Mouse (Mus musculus) thymus, postnatal 0 days (tissue): ENCODE measurements around the gene Sfxn5. TPM values are rescaled to one million over a fixed set of nuclear protein-coding genes. Genes with fewer than 3 reads are reported as not detected.

Experiments used
- DNase-seq: peaks from one replicate; pipeline ENCODE4 v3.0.0-alpha.2; 2015; ENCODE audit warnings: low spot score
- polyA plus RNA-seq: library from polyadenylated mRNA; unstranded; fragments of >200 nt; fragmentation: Nextera tagmentation; extraction: Ambion mirVana; gene quantifications from 2 replicates; pipeline ENCODE4 v1.2.1, GENCODE M21; 2015

The Sfxn5 gene
- polyA plus RNA-seq, 1 experiment from 2014 or later: 4.4 TPM

DNA sequence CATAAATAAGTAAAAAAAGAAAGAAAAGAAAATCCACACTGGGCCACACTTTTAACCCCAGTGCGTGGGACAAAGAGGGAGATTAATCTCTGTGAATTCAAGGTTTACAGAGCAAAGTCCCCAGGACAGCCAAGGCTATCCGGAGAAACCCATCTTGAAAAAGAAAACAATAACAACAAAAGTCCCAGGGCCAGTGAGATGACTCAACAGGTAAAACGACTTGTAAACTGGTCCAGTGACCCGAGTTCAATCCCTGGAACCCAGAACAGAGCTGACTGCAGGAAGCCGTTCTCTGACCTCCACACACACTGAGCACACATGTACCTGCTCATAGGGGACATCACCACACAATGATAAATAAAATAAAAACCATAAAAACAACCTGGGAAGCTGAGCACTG, 31.2 kb upstream of the Sfxn5 start:
- no peak for DNase-seq

DNA sequence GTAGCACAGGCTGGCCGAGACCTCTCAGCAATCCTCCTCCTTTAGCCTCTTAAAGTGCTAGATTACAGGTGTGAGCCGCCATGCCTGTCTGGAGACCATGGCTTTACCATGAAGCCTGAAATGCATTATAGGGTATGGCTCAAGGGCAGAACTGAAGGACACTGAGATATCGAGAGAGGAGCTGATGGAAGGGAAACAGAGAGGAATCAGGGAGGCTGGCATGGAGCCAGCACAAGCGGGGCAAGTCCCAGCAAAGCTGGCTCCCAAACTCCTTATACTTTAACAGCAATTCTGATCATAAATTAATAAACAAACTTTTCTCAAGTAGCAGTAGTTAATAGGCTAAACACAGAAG, 30.7 kb upstream of the Sfxn5 start:
- DNase-seq: no peak

DNA sequence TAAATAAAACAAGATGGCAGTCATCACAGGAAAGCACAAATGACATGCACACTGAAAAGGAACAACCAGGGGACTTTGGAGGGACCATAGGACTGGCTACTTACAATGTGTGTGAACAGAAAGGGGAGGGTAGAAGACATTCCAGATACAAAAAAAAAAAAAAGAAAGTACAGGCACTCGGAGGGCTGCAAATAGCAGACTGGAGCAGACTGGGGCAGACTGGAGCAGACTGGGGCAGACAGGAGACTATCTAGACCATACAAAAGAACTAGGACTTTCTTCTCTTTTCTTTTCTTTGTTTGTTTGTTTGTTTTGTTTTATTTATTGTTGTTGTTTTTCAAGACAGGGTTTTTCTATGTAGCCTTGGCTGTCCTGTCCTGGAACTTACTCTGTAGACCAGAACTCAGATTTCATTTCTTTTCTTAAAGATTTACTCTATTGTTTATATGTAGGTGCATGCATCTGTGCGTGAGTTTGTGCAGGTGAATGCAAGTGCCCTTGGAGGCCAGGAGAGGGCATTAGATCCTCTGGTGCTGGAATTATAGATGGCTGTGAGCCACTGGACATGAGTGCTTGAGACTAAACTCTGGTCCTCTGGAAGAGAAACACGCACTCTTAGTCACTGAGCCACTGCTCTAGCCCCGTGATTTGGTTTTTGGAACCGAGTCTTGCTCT, 30.1 kb upstream of the Sfxn5 start:
- no peak for DNase-seq

DNA sequence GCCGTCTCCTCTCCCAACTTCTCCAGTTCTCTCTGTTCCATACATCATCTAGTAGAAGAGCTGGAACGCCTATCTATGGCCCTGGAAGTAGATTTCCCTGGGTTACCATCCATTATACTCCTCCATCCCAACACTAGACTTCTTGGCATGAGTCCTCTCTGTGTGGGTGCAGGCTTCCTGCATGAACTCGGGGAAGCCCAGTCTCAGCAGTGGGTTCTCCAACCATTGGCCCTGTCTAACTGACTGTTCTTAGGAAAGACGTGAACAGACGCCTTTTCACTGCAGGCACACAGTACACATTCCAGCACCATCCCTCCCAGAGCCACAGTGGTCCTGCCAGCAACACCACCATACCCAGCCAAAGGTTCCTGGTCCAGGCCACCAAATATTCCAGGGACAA, 29.4 kb upstream of the Sfxn5 start:
- DNase-seq: no peak

DNA sequence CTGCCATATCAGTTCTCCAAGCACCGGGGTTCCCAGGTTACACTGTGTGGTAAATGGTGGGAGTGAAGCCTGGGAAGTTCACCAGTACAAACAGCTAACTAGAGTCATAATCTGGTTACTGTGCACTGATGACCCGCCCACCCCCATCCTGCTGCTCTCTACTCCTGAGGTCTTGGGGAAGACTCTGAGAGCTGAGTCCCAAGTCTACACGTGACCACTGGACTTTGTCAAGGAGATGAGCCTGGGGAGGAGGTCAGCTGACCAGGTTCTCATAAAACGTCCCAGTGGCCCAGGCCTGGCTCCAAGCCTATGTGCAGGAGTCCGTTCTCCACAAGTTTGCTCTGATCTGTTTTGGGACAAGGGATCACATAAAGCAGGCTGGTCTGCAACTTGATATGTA, 27.1 kb upstream of the Sfxn5 start:
- no peak for DNase-seq

DNA sequence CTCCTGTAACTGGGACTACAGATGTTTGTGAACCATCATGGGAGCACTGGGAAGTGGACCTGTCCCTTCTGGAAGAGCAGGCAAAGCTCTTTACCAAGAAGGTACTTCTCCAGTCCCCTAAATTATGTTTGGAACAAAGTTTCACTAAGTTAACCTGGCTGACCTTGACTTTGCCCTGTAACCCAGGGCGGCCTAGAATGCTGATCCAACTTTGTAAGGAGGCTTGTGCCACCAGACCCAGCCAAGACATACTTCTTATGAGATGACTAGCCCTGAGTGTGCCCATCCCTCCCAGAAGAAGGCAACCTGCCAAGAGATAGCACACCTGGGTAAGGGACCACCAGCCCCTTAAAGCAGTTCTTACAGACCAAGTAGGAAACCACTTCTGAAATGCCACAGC, 25.7 kb upstream of the Sfxn5 start:
- no peak for DNase-seq

DNA sequence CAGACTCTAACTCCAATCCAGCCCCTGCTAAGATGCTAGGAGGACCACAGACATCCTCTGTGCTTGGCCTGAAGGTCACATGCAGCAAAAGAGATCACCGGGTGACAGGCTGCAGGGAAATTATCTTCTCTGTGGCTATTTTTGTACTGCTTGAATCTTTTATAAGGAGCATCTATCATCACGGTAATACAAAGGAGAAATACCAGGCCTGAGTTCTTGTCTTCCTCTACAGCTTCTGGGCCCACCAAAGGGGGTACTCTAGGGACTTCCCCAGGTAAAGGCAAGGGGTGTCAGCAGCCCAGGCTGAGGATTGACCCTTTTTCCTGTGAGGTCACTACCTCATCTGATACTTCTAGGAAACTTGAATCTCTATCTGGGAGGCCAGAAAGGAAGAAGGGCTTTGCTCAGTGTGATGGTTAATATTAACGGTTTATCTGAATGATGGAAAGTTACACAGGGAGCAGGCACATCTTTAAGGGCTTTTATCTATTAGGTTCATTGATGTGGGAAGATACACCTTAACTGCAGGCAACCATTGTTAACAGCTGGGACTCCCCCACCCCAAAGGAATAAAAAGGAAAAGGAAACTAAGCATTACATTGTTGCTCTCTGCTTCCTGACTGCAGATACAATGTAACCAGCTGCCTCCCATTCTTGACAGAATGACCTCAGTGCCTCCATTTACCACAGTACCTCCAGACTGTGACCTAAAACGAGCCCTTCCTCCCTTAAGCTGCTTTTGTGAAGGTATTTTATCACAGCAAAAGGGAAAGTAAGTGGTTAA, 23.7 kb upstream of the Sfxn5 start:
- no peak for DNase-seq

DNA sequence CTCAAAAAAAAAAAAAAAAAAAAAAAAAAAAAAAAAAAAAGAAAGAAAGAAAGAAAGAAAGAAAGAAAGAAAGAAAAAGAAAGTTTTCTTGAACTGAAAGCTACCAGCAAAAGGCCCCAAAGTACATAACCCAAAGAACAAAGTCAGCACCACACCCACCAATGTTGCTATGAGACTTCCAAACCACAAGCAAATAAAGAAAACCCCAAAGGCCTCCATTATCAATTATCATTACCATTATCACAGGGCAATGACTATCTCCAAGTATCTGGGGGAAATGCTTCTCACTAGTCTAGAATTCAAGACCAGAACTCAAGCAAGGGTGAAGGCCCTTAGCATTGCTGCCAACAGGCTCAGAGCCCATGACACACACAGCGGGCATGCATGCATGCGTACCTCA, 22.5 kb upstream of the Sfxn5 start:
- DNase-seq: no peak

DNA sequence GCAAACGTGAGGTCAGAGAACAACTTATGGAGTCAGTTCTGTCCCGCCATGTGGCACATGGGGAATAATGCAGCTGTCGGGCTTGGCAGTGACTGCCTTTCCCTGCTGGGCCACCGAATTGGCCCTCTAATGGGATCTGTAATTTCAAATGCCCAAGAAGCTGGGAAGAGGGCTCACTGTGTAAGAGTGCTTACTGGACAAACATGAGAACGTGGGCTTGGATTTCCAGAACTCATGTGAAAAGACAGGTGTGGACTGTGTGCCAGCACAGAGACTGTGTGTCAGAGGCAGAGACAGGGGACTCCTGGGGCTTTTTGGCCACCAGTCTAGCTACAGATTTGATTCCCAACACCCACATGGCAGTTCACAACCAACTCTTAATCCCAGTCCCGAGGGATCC, 21.5 kb upstream of the Sfxn5 start:
- DNase-seq: no peak

DNA sequence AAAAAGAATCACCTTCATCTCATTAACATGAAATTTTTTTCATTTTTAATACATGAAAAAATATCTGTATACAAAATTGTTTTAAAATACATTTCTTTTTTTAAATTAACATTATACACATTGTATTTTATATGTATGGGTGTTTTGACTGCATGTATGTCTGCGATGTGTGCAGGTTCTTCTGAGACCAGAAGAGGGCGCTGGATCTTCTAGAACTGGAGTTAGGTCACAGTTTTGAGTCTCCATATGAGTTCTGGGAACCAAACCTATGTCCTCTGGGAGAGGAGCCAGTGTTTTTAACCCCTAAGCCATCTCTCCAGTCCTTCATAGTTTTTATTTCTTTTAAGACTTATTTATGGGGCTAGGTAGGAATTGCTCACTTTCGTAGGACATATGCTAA, 20.5 kb upstream of the Sfxn5 start:
- DNase-seq: no peak

DNA sequence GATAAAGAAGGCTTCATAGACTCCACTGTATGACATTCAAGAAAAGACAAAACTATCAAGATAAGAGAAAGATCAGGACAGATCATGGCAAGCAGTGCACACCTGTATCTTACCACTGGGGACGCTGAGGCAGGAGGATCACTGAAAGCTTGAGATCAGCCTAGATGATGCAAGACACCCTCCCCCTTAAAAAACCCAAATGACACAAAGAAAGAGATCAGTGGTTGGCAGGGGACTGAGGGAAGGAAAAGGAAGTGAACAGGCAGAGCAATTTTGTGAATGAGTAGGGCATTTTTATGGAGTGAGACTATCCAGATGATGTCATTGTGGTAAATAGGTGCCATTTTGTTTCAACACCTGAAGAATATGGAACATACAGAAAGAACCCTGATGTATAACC, 16.9 kb upstream of the Sfxn5 start:
- no peak for DNase-seq

DNA sequence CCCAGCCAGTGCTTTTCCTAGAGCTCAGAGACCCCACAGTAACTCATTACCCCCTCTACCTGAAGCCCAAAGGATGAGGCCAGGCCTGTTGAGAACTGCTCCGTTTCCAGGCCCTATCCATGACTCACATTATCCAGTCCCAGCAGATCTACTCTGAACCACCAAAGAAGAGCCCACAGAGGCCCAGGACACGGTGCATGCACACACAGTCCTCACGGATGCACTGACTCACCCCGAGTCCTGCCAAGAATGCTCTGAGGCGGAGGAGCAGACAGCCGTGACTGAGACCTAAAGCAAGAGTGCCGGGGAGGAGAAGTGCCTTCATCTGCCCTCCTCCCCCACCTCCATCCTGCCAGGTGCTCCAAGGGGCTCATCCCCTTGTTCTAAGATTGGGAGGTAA, 16.0 kb upstream of the Sfxn5 start:
- DNase-seq: no peak

DNA sequence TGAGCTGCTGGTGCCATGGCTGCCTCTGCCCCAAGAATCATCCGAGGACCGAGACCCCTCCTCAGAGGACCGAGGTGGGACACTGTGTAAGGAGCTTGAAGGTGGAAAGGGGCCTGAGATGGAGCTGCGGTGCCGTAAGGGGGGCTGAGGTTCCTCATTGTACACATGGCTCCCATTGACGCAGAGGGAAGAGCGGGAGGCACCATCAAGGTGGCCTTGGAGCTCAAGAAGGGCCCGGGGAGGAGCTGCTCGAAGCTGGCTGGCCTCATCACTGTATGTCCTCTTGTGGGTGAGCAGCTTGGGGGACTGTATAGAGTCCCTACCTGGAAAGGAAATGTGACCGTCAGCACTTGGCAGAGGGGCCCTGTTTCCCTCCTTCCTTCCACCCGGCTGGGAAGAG, 14.9 kb upstream of the Sfxn5 start:
- no peak for DNase-seq

DNA sequence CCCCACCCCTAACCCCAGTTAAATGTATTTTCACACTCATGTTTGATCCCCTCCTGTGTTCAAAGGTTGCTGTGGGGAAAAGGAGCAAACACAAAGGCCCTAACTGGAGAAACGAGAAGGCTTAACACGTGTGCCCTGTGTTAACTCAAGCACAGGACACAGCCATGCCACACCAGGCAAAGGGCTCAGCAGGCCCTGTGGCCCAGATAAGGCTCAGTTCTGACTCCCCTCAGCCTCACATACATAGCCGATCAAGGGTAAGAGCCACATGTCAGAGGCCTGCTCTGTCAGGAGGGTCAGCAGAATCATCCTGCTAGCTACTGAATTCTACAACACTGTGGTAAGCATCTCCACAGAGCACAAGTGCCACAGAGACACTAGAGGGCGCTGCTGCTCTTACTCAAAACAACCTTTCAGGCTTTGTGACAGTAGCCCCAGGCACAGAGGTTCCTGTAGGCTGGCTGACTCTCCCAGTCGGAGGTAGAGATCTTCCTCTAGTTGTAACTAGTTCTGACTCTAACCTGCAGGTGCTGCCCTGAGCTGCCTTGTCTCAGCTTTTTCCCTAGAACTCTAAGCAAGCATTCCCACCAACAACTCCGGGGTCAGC, 12.9 kb upstream of the Sfxn5 start:
- DNase-seq: peak; percentile 88

DNA sequence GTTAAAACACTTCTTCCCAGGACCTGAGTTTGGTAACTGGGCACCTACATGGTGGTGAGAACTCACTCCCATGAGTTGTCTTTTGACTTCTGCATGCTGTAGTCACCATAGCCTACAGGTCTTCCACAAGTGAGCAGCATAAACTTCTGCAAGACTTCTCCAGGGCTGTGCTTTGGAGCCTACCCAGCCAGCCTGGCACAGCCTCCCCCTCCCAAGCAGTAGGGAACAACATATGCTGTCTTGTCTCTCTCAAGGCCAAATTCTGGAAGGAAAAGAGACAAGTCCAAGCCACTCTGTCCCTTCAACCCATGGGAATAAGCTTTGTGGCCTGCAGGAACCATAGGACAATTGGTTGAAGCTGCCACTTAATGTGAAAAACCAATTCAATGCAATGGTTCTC, 11.7 kb upstream of the Sfxn5 start:
- no peak for DNase-seq

DNA sequence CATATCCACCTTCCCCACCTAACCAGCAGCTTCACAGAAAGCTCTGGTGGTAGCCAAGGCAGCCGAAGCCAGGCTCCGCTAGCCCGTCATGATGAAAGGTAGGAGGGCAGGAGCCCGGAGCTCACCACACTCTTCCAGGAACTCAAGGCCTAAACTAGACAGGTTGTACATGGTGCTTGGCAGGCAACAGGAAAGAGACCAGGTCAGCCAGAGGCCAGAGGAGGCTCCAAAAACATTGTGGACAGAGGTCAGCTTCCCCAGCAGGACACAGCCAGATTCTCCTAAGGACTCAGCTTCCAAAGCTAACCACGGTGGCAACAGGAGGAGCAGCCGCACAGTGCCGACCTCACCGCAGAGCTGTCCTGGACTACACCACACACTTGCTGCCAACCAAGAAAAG, 9.8 kb upstream of the Sfxn5 start:
- no peak for DNase-seq

DNA sequence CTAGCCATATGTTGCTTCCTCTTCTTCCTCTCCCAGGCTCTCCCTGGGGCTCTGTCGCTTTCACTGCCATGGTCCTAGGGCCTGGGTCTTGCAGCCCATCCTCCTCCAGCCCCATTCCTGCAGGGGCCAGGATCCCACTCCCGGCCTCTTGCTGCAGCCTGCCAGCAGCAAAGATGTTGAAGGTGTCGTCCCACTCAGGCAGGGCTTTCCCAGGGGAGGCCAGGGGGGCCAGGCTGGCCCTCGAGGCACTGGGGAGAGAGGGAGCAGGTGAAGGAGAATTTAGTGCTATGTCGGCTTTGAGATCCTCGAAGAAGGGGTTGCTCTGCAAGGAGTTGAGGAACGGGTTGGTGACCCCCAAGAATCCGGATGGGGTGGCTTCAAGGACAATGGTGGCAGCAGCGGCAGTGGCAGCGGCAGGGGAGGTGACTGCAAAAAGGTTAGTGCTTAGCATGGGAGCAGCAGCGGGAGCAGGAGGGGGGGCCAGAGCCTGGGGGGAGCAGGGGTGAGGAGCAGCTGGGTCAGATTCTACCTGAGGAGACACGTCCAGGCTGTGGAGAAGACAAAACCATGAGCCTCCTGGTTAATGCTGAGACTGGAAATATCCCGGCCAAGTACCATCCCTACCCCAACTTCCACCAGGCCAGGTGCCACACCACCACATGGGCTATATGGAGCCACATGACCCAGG, 8.7 kb upstream of the Sfxn5 start:
- DNase-seq: no peak

DNA sequence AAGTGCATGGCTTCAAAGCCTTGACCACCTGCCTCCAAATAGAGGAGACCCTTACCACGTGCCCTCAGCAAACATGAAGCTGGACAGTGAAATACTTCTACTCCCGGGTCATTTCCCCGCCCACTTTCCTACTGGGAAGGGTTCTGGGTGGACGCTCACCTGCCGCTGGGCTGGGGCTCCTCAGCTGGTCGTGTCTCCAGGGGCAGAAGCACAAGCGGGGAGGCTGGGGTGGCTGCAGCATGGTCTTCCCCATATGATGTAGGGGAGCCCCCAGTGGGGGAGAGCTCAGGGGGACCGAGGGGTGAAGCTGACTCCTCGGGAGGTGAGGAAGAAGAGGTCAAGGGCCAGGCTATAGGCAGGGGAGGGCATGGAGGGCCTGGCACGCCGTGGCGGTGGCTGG, 7.0 kb upstream of the Sfxn5 start:
- no peak for DNase-seq

DNA sequence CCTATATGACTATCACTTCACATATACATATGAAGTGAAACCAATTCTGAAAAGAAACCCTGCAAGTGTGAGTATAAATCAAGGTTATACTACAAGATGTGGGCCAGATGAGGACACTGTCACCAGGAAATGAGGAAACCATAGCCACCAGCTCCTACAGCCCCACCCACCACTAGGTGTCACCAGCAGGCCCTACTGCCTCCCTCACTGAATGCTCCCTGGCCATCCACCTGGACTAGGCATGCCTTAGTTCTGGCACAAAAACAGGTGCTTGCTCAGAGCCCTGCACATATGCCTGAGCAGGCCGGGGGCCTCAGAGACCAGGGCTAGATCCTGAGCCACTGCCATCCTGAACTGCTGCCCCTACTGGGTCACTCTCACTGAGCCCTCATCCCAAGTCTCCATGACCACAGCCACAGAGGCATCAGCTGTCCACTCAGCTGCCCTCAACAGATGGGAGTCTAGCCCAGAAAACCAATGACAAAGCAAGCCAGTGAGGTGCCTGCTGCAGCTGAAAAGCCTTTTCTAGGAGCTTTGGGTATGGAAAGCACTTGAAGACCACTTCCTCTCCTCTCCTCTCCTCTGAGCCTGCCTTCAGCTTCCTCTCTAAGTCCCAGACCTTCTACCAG, 6.2 kb upstream of the Sfxn5 start:
- DNase-seq: peak; percentile 41

DNA sequence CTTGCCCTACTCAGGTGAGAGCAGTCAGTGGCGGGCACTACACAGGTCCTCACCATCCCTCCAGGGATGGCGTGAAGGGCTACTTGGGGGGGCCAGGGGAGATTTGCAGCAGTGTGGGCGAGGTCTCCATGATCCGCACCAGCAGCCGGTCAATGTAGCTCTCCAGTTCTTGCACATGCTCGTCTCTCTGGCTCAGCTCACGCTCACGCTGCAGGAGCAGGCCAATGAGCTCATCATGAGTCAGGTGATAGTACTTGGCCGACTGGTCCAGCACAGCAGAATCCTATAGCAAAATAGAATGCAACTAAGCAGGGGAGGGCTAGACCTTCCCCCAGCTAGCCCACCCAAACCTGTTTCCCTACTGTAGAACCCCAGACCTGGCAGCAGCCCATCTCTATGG, 3.7 kb upstream of the Sfxn5 start:
- DNase-seq: no peak

DNA sequence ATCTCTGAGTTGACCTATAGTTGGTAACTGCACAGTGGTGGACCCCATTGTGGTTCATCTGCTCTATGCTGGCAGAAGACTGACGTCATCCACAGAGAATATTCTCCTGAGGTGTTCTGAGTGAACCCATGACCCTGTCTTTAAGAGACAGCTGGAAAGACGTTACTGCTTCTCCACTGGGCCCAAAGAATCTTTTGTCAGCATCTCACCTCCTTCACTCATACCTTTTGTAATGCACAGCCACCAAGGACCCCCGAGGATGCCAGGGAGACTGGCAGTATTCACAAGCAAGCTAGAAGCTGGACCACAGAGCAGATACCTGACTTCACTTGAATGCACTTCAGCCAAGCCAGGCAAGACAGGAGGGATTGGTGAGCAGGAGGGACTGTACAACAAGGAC, 2.1 kb upstream of the Sfxn5 start:
- no peak for DNase-seq

DNA sequence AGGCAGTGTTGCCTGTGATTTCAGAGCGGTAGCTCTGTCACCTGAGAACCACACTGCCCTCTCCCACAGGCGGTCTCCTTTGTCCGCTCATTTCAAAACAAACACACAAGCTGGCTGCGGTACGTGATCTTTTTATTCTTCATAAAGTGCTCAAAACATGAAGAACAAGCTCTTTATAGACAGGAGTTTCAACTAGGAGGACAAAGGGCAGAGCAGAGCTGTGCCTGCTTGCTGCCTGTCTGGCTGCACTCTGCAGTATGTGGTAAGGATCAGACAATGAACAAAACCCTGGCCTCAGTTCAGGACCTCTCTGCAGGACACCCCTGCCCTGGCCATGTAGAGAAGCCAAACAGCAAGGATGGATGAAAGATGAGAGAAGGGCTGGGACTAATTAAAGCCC, 1.6 kb upstream of the Sfxn5 start:
- DNase-seq: no peak
